Mouse (Mus musculus) hindbrain, embryonic 11.5 days (tissue): ENCODE results near the gene Sgpl1. TPM values are rescaled to one million over a fixed set of nuclear protein-coding genes. Genes with fewer than 3 reads are reported as not detected.

Experiments
- ATAC-seq: fragments of 200-750 bp; cut with Nextera tagmentation; 2 replicates; pipeline ENCODE4 v1.8.0; 2017; ENCODE audit warnings: mild to moderate bottlenecking, moderate TSS enrichment, moderate library complexity; ENCODE audit not compliant: low FRiP score
- DNase-seq: peaks from one replicate; pipeline ENCODE4 v3.0.0-alpha.2; 2015; ENCODE audit warnings: low spot score
- H3K27ac ChIP-seq: fragments of 300-500 bp; sonication (generic); 2 replicates; pipeline ENCODE4 v1.5.1; 2014; ENCODE audit warnings: mild to moderate bottlenecking, low read depth, low read length
- H3K27me3 ChIP-seq: fragments of 300-500 bp; sonication (generic); 2 replicates; pipeline ENCODE4 v1.6.1; 2014; ENCODE audit warnings: mild to moderate bottlenecking, low read length, moderate library complexity, mixed read lengths; ENCODE audit not compliant: control insufficient read depth, insufficient read depth
- H3K36me3 ChIP-seq: fragments of 300-500 bp; sonication (generic); 2 replicates; pipeline ENCODE4 v1.6.1; 2014; ENCODE audit warnings: mild to moderate bottlenecking, low read length, moderate library complexity, mixed read lengths; ENCODE audit not compliant: control insufficient read depth, insufficient read depth
- H3K4me1 ChIP-seq: fragments of 300-500 bp; sonication (generic); replicated peaks from 2 replicates; pipeline ENCODE4 v1.6.1; 2014; ENCODE audit warnings: low read length, mixed read lengths; ENCODE audit not compliant: control insufficient read depth, insufficient read depth
- H3K4me2 ChIP-seq: fragments of 300-500 bp; sonication (generic); replicated peaks from 2 replicates; pipeline ENCODE4 v1.6.1; 2014; ENCODE audit warnings: mild to moderate bottlenecking, low read depth, low read length
- H3K4me3 ChIP-seq: fragments of 300-500 bp; sonication (generic); 2 replicates; pipeline ENCODE4 v1.5.1; 2014; ENCODE audit warnings: low read depth, low read length
- H3K9ac ChIP-seq: fragments of 300-500 bp; sonication (generic); 2 replicates; pipeline ENCODE4 v1.6.1; 2014; ENCODE audit warnings: low read depth, low read length
- H3K9me3 ChIP-seq: fragments of 300-500 bp; sonication (generic); 2 replicates; pipeline ENCODE4 v1.6.1; 2016; ENCODE audit warnings: low read length; ENCODE audit not compliant: control insufficient read depth
- WGBS: fragments of 180-500 bp; shearing (Covaris S2); extraction: QIAGEN DNeasy Blood & Tissue Kit; methylation state at CpG from one replicate; pipeline ENCODE4 v1.1.7; 2014; 5-methylcytosine and 5-hydroxymethylcytosine counted together
- polyA plus RNA-seq: library from polyadenylated mRNA; unstranded; fragments of >200 nt; fragmentation: Nextera tagmentation; extraction: Ambion mirVana; gene quantifications from 2 replicates; pipeline ENCODE4 v1.2.1, GENCODE M21; 2014

Gene Sgpl1
- polyA plus RNA-seq, 1 experiment from 2014 or later = 79.3 TPM

DNA sequence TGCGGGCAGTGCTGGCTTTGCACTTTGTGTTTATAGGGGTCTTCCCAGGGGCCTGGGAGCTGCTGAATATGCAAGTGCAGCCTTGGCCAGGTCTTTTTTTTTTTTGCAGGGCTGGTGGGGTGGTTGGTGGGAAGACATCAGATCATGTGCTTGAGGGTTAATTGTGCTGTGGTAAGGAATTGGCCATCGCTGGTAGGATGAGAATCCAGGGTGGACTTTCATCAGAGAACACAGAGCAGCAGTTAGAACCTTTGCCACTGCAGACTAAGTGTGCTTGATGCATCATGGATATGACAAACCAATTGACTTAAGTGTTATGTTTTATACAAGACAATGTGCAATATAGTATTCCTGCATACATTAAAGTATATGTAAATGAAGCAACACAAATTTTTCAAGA is 62.1 kb downstream of the Sgpl1 start:
- 88% methylated on average over 2 of the region's 2 CpGs for WGBS
- peaks cover 5% of the 10 kb centered on the region for H3K4me1 ChIP-seq

DNA sequence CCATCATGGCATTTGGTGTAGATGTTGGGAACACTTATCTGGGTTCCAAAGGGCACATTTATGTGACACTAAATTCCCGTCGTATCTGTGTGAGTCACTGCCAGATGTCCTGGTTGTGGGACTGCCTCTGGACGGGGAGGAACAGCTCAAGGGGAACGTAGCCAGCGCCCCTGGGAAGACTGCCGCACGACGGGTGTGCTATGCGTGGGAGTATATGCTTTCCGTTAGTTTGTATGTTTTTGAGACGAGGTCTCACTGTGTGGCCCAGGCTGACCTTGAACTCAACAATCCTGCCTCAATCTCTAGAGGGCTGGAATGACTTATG is 66.6 kb downstream of the Sgpl1 start:
- peak; percentile 13; the same call in 1 of the 2 replicates for ATAC-seq

More for the DNA sequence above, 62.1 kb downstream of the Sgpl1 start:
- H3K9me3 ChIP-seq = no peaks in the 10 kb centered on the region
- H3K4me3 ChIP-seq = no peak overlapping the region
- ATAC-seq (no peak), DNase-seq (no peak)
- H3K27me3 ChIP-seq = no peaks in the 10 kb centered on the region
- H3K9ac ChIP-seq = no peak overlapping the region
- no peak overlapping the region for H3K4me2 ChIP-seq
- H3K36me3 ChIP-seq = no peaks in the 10 kb centered on the region
- no peak overlapping the region for H3K27ac ChIP-seq

DNA sequence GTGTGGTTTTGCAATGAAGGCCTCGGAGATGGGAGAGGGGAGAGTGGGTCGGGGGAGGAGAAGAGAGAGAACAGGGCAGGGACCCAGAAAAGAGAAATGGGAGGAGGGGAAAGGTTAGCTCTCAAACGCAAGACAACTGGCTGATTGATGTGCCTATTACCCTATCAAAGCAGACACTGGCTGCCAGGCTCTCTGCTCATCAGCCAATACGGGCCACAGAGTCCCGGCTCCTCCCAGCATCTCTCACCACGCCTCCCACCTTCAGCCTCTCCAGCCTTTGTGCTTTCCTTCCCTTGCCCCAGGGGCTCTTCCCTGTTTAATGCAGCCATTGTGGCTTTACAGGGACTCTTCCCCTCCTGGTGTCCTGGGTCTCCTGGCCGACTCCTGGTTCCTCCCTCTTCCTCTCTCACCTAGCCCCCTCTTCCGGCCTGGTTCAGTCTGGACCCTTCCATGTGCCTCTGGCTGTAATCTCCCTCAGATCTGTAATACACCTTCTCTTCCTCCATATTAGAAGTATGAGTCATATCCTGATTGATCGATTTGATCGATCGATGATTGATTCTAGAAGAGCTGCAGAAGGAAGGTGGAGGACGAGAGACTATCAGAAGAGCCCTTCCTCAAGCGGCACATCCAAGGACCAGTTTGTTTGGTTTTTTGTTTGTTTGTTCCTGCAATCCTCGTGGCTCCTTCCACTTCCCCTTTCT is 67.1 kb downstream of the Sgpl1 start:
- Histone ChIP-seq H3K4me2 (no peak overlapping the region), H3K9ac (peak overlapping the region; percentile 52), H3K27me3 (no peaks in the 10 kb centered on the region), H3K4me1 (no peaks in the 10 kb centered on the region), H3K36me3 (no peaks in the 10 kb centered on the region), H3K4me3 (no peak overlapping the region), H3K9me3 (no peaks in the 10 kb centered on the region), H3K27ac (peak overlapping the region; percentile 70)
- DNase-seq = peak; percentile 85
- peak; percentile 98 for ATAC-seq
- WGBS = 40% methylated on average over 14 of the region's 14 CpGs

More for the DNA sequence above, 66.6 kb downstream of the Sgpl1 start:
- H3K9me3 ChIP-seq = no peaks in the 10 kb centered on the region
- H3K36me3 ChIP-seq = no peaks in the 10 kb centered on the region
- no peak overlapping the region for H3K4me2 ChIP-seq
- H3K4me3 ChIP-seq = no peak overlapping the region
- H3K9ac ChIP-seq = peak overlapping the region; percentile 52; the same call in 1 of the 2 replicates
- 82% methylated on average over 11 of the region's 11 CpGs for WGBS
- no peaks in the 10 kb centered on the region for H3K27me3 ChIP-seq
- H3K4me1 ChIP-seq = no peaks in the 10 kb centered on the region
- DNase-seq = no peak
- H3K27ac ChIP-seq = no peak overlapping the region

DNA sequence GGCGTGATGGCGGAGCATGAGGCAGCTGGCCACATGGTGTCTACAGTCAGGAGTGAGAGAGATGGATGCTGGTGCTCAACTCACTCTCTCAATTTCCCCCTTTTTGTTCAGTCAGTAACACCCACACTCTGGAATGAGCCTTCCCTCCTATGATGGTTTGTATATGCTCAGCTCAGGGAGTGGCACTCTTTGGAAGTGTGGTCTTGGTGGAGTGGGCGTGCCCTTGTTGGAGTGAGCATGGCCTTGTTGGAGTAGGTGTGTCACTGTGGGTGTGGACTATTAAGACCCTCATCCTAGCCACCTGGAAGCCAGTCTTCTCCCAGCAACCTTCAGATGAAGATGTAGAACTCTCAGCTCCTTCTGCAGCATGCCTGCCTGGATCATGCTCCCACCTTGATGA is 71.9 kb downstream of the Sgpl1 start:
- 91% methylated on average over 3 of the region's 3 CpGs for WGBS
- no peak overlapping the region for H3K4me3 ChIP-seq
- no peaks in the 10 kb centered on the region for H3K36me3 ChIP-seq

DNA sequence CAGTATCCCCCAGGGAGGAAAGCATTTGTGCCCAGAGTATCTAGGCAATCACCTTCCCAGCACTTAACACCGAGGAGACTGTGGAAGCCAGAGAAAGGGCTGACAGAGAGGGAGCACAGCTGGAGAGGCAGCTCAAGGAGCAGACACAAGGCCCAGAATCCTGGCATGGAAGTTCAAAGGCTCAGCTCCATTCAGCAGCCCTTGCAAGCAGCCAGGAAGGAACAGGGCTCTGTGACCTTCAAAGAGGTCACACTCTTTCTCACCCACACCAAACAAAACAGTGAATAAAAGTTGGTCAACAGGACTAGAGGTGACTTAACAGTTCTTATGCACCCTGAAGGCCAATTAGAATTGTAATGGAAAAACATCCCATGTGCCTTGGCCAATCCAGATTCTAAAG is 72.9 kb downstream of the Sgpl1 start:
- Histone ChIP-seq H3K4me3 (no peak overlapping the region), H3K36me3 (no peaks in the 10 kb centered on the region), H3K27ac (no peak overlapping the region), H3K9ac (no peak overlapping the region), H3K9me3 (no peaks in the 10 kb centered on the region), H3K4me2 (no peak overlapping the region), H3K4me1 (no peaks in the 10 kb centered on the region), H3K27me3 (no peaks in the 10 kb centered on the region)
- WGBS = 0% methylated on average over 1 of the region's 1 CpGs
- no peak for ATAC-seq
- DNase-seq = no peak

More for the DNA sequence above, 71.9 kb downstream of the Sgpl1 start:
- ATAC-seq (no peak), DNase-seq (no peak)
- Histone ChIP-seq H3K27ac (no peak overlapping the region), H3K4me1 (no peaks in the 10 kb centered on the region), H3K4me2 (no peak overlapping the region), H3K9ac (no peak overlapping the region), H3K9me3 (no peaks in the 10 kb centered on the region), H3K27me3 (no peaks in the 10 kb centered on the region)

DNA sequence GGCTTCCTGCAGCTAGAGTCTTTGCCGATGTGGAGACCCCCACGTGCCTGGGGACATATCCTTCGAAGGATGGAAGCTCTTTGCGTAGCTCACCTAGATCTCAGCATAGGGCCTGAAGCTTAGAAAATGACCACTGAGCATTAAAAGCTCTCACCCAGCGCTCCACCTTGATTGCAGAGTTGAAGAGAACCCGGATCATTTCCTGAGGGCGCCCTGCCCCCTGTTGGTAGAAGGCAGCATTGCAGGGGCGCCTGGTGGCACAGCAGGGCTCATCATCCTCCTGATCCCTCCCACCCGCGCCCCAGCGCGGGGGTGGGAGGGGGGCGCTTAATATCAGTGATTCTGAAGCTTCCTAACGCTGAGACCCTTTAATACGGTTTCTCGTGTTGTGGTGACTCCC is 75.2 kb downstream of the Sgpl1 start:
- DNase-seq (peak; percentile 82), ATAC-seq (no peak)
- H3K9ac ChIP-seq = no peak overlapping the region
- no peak overlapping the region for H3K4me3 ChIP-seq
- no peak overlapping the region for H3K27ac ChIP-seq
- H3K27me3 ChIP-seq = no peaks in the 10 kb centered on the region
- no peaks in the 10 kb centered on the region for H3K9me3 ChIP-seq
- no peaks in the 10 kb centered on the region for H3K36me3 ChIP-seq
- no peaks in the 10 kb centered on the region for H3K4me1 ChIP-seq
- 15% methylated on average over 16 of the region's 16 CpGs for whole genome bisulfite sequencing
- no peak overlapping the region for H3K4me2 ChIP-seq

DNA sequence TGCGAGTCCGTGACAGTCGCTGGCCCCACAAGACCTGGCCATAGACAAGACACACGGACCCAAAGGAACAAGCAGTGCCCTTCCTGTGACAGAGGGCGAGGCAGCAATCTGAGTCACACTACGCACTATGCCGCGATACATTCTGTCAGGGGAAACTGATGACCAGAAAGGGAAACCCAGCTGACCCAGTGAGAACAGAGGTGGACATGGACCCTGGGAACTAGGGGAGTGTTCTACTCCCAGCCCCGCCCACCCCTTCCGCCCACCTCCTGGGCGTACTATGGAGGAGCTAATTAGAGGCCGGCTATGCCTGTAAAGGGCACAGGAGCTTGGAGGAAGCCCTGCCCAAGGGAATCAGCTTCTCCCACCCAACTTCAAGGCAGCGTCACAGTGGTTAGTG is 78.3 kb downstream of the Sgpl1 start:
- Histone ChIP-seq H3K4me2 (no peak overlapping the region), H3K27ac (no peak overlapping the region), H3K9ac (no peak overlapping the region), H3K4me1 (peaks cover 4% of the 10 kb centered on the region; the same call in 1 of the 2 replicates), H3K36me3 (no peaks in the 10 kb centered on the region), H3K4me3 (no peak overlapping the region), H3K27me3 (no peaks in the 10 kb centered on the region), H3K9me3 (no peaks in the 10 kb centered on the region)
- ATAC-seq (no peak), DNase-seq (peak; percentile 30)
- 4% methylated on average over 13 of the region's 13 CpGs for WGBS

DNA sequence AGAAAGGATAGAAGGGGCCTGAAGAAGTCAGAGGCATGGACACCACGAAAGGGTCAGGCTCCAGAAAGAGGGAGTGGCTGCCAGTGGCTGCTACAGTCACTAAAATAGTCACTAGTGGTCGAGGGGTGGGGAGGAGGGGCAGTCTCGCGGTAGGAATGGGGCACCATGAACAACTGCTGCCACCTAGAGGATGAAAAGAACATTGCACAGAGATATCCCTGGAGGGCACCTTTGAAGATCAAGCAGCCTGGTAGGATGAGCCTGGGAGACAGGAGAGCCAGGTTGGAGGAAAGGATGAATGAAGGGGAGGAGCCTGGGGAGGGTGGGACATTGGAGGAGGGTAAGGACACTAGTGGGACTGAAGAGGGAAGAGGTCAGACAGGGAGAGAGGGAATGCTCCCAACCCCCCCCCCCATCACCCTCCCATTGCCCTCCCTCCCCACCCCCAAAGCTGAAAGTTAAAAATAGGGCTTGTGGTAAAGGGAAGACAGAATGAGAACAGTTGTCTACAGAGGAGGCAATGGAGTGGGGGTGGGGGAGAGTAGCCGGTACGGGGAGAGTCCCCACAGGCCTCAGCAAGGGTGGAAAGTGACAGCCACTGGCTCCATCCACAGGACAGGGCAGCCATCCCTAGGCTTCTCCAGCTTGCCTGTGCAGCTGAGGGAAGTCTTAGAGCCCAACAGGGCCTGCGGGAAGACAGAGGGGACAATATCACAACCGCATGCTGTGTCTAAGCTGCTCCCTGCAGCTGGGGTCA is 78.9 kb downstream of the Sgpl1 start:
- Histone ChIP-seq H3K9me3 (no peaks in the 10 kb centered on the region), H3K4me3 (no peak overlapping the region), H3K9ac (no peak overlapping the region), H3K27me3 (no peaks in the 10 kb centered on the region), H3K4me2 (no peak overlapping the region), H3K4me1 (peaks cover 4% of the 10 kb centered on the region; the same call in 1 of the 2 replicates), H3K36me3 (no peaks in the 10 kb centered on the region), H3K27ac (no peak overlapping the region)
- WGBS = 2% methylated on average over 8 of the region's 8 CpGs
- ATAC-seq (peak; percentile 44), DNase-seq (peak; percentile 86)
